Mouse (Mus musculus): ENCODE measurements around the gene Olfr551. TPM values are rescaled to one million over a fixed set of nuclear protein-coding genes. Genes with fewer than 3 reads are reported as not detected.

The Olfr551 gene
- polyA plus RNA-seq, 1 experiment from 2014 or later, result not detected

DNA sequence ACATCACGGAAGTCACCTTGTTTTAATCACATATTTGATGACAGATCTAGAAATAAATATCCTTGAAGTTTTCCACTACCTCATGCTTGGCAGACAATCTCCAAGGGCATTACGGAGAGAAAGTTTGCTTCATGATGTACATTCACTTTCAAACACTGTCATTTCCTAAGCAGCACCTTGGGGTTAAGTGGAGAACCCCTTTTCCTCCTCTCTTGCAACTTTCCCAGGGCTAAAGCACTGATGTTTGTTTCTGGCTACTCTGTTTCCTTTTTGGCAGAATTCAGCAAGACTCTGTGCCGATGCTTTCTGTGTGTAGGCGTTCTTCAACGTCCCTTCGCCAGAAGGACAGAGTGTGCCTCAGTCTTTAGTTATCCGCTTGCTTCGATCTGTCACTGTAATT lies 20.5 kb downstream of the Olfr551 start, which contains the start of gene Olfr550:
Olfr550 (plus strand) TSS at position 301 of the 400 bp plus-strand sequence.
- no peak within 1 kb of the TSS for H3K4me2 ChIP-seq (ENCODE audit: low read depth, low read length)
- H3K27me3 ChIP-seq (ENCODE audit: control insufficient read depth, insufficient read depth, low read depth, low read length), result no peaks in the 10 kb centered on the region
- no peak within 1 kb of the TSS for H3K9ac ChIP-seq (ENCODE audit: low read depth, low read length)
- H3K27ac ChIP-seq (ENCODE audit: low read length), result no peak within 1 kb of the TSS
- no peak for ATAC-seq (ENCODE audit: low read depth)
- no peaks in the 10 kb centered on the region for H3K4me1 ChIP-seq (ENCODE audit: control insufficient read depth, low read depth, low read length)
- no peak within 1 kb of the TSS for H3K4me3 ChIP-seq (ENCODE audit: low read depth, low read length)
- no peaks in the 10 kb centered on the region for H3K36me3 ChIP-seq (ENCODE audit: control insufficient read depth, insufficient read depth)
- H3K9me3 ChIP-seq (replicated peaks; ENCODE audit: control insufficient read depth, low read length), result no peaks in the 10 kb centered on the region
- 80% methylated on average over 8 of the region's 8 CpGs for WGBS (ENCODE audit: insufficient replicate concordance)

DNA sequence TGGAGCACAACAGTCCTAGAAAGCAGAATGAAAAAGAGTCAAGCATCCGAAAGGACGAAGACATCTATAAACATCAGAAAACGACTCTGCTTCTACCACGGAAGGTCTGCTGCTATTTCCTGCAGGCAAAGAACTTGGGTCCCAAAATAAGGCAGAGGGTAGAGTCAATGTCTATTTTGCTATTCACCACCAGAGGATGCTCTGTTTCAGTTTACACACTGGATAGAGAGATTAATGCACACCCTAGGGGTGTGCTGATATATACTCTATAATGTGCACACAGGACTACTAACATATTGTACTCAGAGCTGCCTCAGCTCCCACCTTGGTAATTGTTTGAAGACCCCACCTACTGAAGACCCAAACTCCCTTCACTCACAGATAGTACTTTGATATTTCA lies 25.5 kb downstream of the Olfr551 start:
- WGBS (ENCODE audit: insufficient replicate concordance), result 70% methylated on average over 4 of the region's 4 CpGs
- peaks cover 10% of the 10 kb centered on the region for H3K4me1 ChIP-seq (ENCODE audit: control insufficient read depth, low read depth, low read length)
- no peak overlapping the region for H3K9ac ChIP-seq (ENCODE audit: low read depth, low read length)
- no peak overlapping the region for H3K4me3 ChIP-seq (ENCODE audit: low read depth, low read length)
- ATAC-seq (ENCODE audit: low read depth), result no peak
- no peak overlapping the region for H3K4me2 ChIP-seq (ENCODE audit: low read depth, low read length)
- H3K36me3 ChIP-seq (ENCODE audit: control insufficient read depth, insufficient read depth), result peaks cover 3% of the 10 kb centered on the region
- H3K27me3 ChIP-seq (ENCODE audit: control insufficient read depth, insufficient read depth, low read depth, low read length), result no peaks in the 10 kb centered on the region
- no peak overlapping the region for H3K27ac ChIP-seq (ENCODE audit: low read length)
- no peaks in the 10 kb centered on the region for H3K9me3 ChIP-seq (replicated peaks; ENCODE audit: control insufficient read depth, low read length)

DNA sequence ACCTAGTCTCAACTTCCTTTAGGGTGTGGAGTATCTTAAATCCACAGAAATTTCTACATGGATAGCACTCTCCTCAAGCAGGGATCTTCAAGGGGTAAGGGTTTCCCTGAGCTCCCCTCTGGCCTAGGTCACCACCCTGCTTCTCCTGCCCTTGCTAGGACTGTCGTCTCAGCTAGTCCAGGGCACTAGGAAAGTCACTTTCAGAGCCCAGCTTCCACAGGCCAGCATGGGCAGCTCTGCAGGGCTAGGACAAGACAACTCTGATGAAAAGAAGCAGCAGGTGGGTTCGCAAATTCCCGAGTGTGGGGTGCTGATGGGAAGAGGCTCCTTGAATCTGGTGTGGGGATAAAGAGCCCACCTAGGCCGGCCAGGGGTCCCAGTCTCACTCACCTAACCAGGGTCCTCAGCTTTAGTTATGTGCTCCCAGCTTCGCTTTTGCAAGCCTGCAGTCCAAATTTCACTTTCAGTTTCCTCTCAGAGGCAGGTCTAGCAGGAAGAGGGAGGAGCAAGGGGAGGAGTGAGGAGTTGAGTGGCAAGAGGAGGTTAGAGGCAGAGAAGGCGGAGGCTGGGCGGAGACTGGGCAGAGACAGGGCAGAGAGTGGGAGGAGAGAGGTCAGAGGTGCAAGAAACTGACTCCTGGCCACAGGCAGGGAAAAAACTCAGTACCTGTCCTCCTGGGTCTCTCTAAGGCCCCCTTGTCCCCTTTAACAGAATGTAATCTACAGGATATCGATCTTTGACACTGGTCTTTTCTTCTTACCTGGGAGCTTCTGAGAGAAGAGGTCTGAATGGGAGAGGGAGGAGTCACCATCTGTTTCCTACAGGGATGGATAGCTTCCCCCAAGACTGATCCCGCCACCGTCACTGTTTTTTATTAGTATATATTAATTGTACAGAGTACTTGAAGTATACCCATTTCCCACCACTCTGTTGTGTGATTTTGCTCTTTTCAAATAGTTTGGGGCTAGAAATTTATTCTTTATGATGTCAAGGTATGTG lies 26.4 kb downstream of the Olfr551 start, which contains the start of gene Trim21:
Trim21 (minus strand) TSS at position 488 of the 999 bp plus-strand sequence.
- H3K9me3 ChIP-seq (replicated peaks; ENCODE audit: control insufficient read depth, low read length), result no peaks in the 10 kb centered on the region
- H3K27me3 ChIP-seq (ENCODE audit: control insufficient read depth, insufficient read depth, low read depth, low read length), result no peaks in the 10 kb centered on the region
- peak within 1 kb of the TSS; percentile 79 for H3K4me3 ChIP-seq (ENCODE audit: low read depth, low read length)
- ATAC-seq (ENCODE audit: low read depth), result peak; percentile 100
- H3K27ac ChIP-seq (ENCODE audit: low read length), result peak within 1 kb of the TSS; percentile 41; the same call in 1 of the 2 replicates
- H3K36me3 ChIP-seq (ENCODE audit: control insufficient read depth, insufficient read depth), result peaks cover 3% of the 10 kb centered on the region
- peak within 1 kb of the TSS; percentile 80 for H3K4me2 ChIP-seq (ENCODE audit: low read depth, low read length)
- H3K9ac ChIP-seq (ENCODE audit: low read depth, low read length), result peak within 1 kb of the TSS; percentile 75
- WGBS (ENCODE audit: insufficient replicate concordance), result 10% methylated on average over 10 of the region's 10 CpGs
- peaks cover 10% of the 10 kb centered on the region for H3K4me1 ChIP-seq (ENCODE audit: control insufficient read depth, low read depth, low read length)

DNA sequence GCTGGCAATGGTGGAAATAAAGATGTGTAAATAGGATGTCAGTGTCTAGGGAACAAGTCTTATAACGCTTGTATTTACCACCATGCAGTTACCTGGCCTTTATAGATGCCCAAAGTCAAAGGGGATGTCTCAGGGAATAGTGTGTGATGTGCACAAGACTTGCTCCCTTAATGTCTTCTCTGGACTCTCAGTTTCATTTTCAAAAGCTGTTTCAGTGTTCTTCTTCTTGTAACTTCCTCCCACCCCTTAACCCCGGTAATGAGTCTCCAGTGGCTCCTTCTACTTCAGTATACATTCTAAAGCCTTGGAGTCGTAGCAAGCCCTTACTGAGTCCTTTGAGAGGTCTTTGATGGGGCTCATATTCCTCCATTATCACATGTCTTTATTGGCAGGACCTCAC lies 38.4 kb downstream of the Olfr551 start:
- H3K9ac ChIP-seq (ENCODE audit: low read depth, low read length), result no peak overlapping the region
- ATAC-seq (ENCODE audit: low read depth), result no peak
- H3K27me3 ChIP-seq (ENCODE audit: control insufficient read depth, insufficient read depth, low read depth, low read length), result no peaks in the 10 kb centered on the region
- no peaks in the 10 kb centered on the region for H3K4me1 ChIP-seq (ENCODE audit: control insufficient read depth, low read depth, low read length)
- no peak overlapping the region for H3K4me2 ChIP-seq (ENCODE audit: low read depth, low read length)
- 50% methylated on average over 3 of the region's 3 CpGs for WGBS (ENCODE audit: insufficient replicate concordance)
- H3K36me3 ChIP-seq (ENCODE audit: control insufficient read depth, insufficient read depth), result no peaks in the 10 kb centered on the region
- H3K9me3 ChIP-seq (replicated peaks; ENCODE audit: control insufficient read depth, low read length), result no peaks in the 10 kb centered on the region
- H3K27ac ChIP-seq (ENCODE audit: low read length), result no peak overlapping the region
- H3K4me3 ChIP-seq (ENCODE audit: low read depth, low read length), result no peak overlapping the region

DNA sequence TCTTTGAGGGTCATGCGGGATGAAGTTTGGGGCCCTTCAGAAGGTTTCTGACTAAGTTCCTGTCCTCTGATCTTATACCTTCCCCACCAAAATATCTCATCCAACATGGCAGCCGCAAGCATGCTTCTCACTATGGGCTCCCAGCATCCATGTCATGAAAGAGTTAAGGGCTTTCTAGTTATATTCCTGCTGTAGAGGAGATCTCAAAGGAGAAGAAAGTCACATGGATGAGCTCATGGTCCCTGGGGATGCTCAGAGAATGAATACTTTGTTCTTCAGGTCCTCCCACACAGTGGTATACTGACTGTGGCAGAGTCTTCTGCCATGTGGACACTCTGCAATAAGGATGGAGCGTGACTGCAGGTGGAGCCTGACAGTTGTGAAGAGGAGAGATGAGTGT lies 42.1 kb downstream of the Olfr551 start, which contains the start of gene Olfr549:
Olfr549 (plus strand) TSS at position 301 of the 400 bp plus-strand sequence.
- Histone ChIP-seq H3K9me3 (replicated peaks; ENCODE audit: control insufficient read depth, low read length) (no peaks in the 10 kb centered on the region), H3K4me3 (ENCODE audit: low read depth, low read length) (no peak within 1 kb of the TSS), H3K36me3 (ENCODE audit: control insufficient read depth, insufficient read depth) (no peaks in the 10 kb centered on the region), H3K27me3 (ENCODE audit: control insufficient read depth, insufficient read depth, low read depth, low read length) (no peaks in the 10 kb centered on the region), H3K27ac (ENCODE audit: low read length) (no peak within 1 kb of the TSS), H3K9ac (ENCODE audit: low read depth, low read length) (no peak within 1 kb of the TSS), H3K4me2 (ENCODE audit: low read depth, low read length) (no peak within 1 kb of the TSS), H3K4me1 (ENCODE audit: control insufficient read depth, low read depth, low read length) (no peaks in the 10 kb centered on the region)
- ATAC-seq (ENCODE audit: low read depth), result no peak
- WGBS (ENCODE audit: insufficient replicate concordance), result 74% methylated on average over 3 of the region's 3 CpGs

DNA sequence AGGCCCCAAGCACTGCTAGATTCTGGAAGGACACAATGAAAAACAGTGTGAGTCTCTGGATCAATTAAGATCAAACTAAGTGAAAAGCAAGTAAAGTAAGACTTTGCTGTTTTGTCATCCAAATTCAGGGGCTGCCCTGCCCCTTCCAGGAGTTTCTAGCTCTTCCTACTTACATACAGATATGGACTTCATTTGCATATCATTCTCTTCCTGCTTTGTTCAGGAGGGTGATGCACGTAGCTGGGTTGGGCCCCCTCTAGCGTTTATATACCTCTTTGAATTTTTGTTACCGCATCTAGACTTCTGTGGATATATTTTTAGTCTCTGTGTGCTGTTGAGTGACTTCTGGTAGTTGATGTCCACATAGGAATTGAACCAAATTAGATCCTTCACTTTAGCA lies 50.4 kb downstream of the Olfr551 start:
- H3K36me3 ChIP-seq (ENCODE audit: control insufficient read depth, insufficient read depth), result no peaks in the 10 kb centered on the region
- H3K4me2 ChIP-seq (ENCODE audit: low read depth, low read length), result no peak overlapping the region
- H3K9ac ChIP-seq (ENCODE audit: low read depth, low read length), result no peak overlapping the region
- WGBS (ENCODE audit: insufficient replicate concordance), result 28% methylated on average over 3 of the region's 3 CpGs
- no peaks in the 10 kb centered on the region for H3K27me3 ChIP-seq (ENCODE audit: control insufficient read depth, insufficient read depth, low read depth, low read length)
- no peaks in the 10 kb centered on the region for H3K9me3 ChIP-seq (replicated peaks; ENCODE audit: control insufficient read depth, low read length)
- no peak overlapping the region for H3K27ac ChIP-seq (ENCODE audit: low read length)
- H3K4me1 ChIP-seq (ENCODE audit: control insufficient read depth, low read depth, low read length), result no peaks in the 10 kb centered on the region
- H3K4me3 ChIP-seq (ENCODE audit: low read depth, low read length), result no peak overlapping the region
- no peak for ATAC-seq (ENCODE audit: low read depth)

DNA sequence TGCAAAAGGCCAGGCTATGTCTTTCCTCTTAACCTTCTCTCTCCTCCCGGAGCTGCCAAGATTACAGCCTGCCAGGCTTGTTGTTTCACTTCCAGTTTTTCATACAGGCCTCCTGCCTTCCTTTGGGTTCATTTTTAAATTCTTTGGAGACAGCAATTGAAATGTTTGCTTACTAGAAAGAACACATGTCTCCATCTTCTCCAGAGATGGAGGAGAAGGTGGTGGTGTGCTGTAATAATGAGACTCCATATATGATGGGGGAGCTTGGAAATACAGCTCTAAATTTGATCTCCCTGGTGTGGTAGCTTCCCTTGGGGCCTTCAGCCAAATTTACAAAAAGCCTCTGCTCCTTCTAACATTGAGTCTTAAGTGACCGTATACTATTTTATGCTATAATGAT lies 51.1 kb downstream of the Olfr551 start, which contains the start of gene Olfr548-ps1:
Olfr548-ps1 (plus strand) TSS at position 301 of the 400 bp plus-strand sequence.
- no peak within 1 kb of the TSS for H3K4me2 ChIP-seq (ENCODE audit: low read depth, low read length)
- WGBS (ENCODE audit: insufficient replicate concordance), result 59% methylated on average over 2 of the region's 2 CpGs
- ATAC-seq (ENCODE audit: low read depth), result no peak
- H3K9me3 ChIP-seq (replicated peaks; ENCODE audit: control insufficient read depth, low read length), result no peaks in the 10 kb centered on the region
- no peak within 1 kb of the TSS for H3K27ac ChIP-seq (ENCODE audit: low read length)
- no peak within 1 kb of the TSS for H3K4me3 ChIP-seq (ENCODE audit: low read depth, low read length)
- H3K36me3 ChIP-seq (ENCODE audit: control insufficient read depth, insufficient read depth), result no peaks in the 10 kb centered on the region
- no peaks in the 10 kb centered on the region for H3K27me3 ChIP-seq (ENCODE audit: control insufficient read depth, insufficient read depth, low read depth, low read length)
- no peaks in the 10 kb centered on the region for H3K4me1 ChIP-seq (ENCODE audit: control insufficient read depth, low read depth, low read length)
- H3K9ac ChIP-seq (ENCODE audit: low read depth, low read length), result no peak within 1 kb of the TSS

DNA sequence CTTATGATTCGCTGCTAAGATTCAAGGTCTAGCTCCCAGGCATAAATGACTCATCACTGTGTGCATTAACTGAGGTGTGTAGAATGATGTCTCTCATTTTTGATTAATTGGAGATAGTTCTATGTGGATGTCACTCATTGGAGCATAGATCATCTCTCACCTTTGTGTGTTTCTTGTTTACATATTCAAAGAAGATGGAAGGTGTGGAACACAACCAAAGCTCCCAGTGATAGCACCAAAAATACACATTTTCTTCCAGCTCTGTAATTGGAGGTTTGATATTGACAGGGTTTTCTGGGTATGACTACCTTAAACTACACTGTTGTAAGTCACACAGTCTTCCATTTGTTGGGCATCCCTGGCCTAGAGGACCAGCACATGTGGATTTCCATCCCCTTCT lies 57.2 kb downstream of the Olfr551 start, which contains the start of gene Olfr547:
Olfr547 (plus strand) TSS at position 301 of the 400 bp plus-strand sequence.
- H3K4me1 ChIP-seq (ENCODE audit: control insufficient read depth, low read depth, low read length), result no peaks in the 10 kb centered on the region
- H3K27me3 ChIP-seq (ENCODE audit: control insufficient read depth, insufficient read depth, low read depth, low read length), result no peaks in the 10 kb centered on the region
- no peak for ATAC-seq (ENCODE audit: low read depth)
- no peaks in the 10 kb centered on the region for H3K36me3 ChIP-seq (ENCODE audit: control insufficient read depth, insufficient read depth)
- no peak within 1 kb of the TSS for H3K4me2 ChIP-seq (ENCODE audit: low read depth, low read length)
- H3K9ac ChIP-seq (ENCODE audit: low read depth, low read length), result no peak within 1 kb of the TSS
- 50% methylated on average over 1 of the region's 1 CpGs for WGBS (ENCODE audit: insufficient replicate concordance)
- no peaks in the 10 kb centered on the region for H3K9me3 ChIP-seq (replicated peaks; ENCODE audit: control insufficient read depth, low read length)
- H3K4me3 ChIP-seq (ENCODE audit: low read depth, low read length), result no peak within 1 kb of the TSS
- no peak within 1 kb of the TSS for H3K27ac ChIP-seq (ENCODE audit: low read length)

All from liver, embryonic 16.5 days (tissue).